Mouse (Mus musculus) thymus, postnatal 25 days (tissue): ENCODE results near the gene Cdk19.
"Not testable (repeated sequence)": the region's sequence is repeated elsewhere in the genome, so short reads cannot be mapped to it uniquely, and the experiment has no call there.

Experiments used
- DNase-seq: peaks from one replicate; pipeline ENCODE4 v3.0.0; 2022

The Cdk19 gene

GRCm38 (mm10) chr10:40526301-40526761, 187.0 kb downstream of the Cdk19 start:
- no peak for DNase-seq

GRCm38 (mm10) chr10:40526986-40527385, 187.6 kb downstream of the Cdk19 start:
- no peak for DNase-seq

GRCm38 (mm10) chr10:40527573-40527972, 188.2 kb downstream of the Cdk19 start:
- DNase-seq, result peak; percentile 71

- no peak for DNase-seq
Observed at GRCm38 (mm10) chr10:40528668-40529067, 189.3 kb downstream of the Cdk19 start.

GRCm38 (mm10) chr10:40529617-40530016, 190.3 kb downstream of the Cdk19 start:
- peak; percentile 78 for DNase-seq

- no peak for DNase-seq
Observed at GRCm38 (mm10) chr10:40530661-40531060, 191.3 kb downstream of the Cdk19 start.

GRCm38 (mm10) chr10:40532586-40532985, 193.2 kb downstream of the Cdk19 start:
- DNase-seq, result not testable (repeated sequence)
